Mouse (Mus musculus): ENCODE measurements around the gene Scfd2.

The Scfd2 gene

GRCm38 (mm10) chr5:74197541-74198330, 333.8 kb downstream of the Scfd2 start:
- DNase-seq, result no peak

- DNase-seq, result no peak
Measured at GRCm38 (mm10) chr5:74196307-74196618, 335.3 kb downstream of the Scfd2 start.

DNA sequence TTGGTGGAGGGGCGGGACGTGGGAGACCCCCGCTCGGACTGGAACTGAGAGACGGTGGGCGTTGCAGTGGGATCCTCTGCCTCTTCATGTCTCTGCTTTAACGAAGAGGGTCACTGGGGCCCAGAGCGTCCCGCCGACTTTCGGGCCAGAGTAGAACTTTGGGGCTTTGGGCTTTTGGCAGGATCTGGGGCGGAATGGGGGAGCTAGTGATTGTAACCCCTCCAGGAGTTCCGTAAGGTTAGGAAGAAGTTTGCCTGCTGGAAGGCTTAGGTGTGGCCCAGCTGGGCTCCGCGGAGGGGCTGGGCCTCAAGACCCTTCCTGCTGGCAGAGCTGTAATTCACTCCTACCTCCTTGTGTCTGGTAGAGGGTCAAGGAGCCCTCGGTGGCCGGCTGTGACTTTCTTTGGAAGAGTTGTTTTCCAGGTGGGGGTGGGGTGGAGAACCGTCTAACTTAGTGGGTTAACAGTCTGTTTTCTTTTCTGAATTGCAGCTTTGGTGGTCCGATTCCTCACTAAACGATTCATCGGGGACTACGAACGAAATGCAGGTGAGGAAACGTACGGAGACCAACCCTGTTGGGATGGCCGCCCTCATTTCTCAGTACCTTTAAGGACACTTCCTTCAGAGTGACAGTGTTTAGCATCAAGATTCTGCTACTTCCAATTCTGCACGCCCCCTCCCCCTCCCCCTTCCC, 335.8 kb downstream of the Scfd2 start:
- no peak for DNase-seq

DNA sequence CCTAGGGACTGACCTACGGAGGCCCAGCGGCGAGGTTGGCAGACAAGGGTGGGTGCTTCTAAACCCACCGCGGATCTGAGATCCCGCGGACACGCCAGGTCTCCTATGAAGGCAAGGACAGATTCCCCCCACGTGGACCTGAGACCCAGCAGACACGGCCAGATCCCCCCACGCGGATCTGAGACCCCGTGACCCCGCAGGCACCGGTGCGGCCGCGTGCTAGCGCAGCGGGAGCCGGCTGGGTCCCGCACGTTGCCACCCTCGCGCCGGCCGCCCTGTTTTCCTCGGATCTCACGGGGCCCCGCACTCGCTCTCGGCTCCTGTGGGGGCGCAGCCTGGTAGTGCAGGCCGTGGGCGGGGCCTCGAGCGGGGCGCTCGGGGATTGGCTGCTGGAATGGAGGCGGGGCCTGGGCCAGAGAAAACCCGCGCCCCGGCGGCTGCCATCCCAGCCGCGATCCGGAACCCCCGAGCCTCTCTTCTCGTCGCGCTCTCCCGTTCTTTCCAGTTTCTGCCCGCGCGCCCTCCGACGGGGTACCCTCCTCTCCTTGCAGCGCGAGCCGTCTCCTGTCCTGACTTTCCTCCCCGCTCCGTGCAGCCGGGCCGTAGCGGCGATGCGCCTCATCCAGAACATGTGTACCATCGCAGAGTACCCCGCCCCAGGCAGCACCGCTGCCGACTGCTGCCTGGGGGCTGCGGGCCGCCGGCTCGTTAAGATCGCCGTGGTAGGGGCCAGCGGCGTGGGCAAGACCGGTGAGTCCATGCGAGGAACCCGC, 336.5 kb downstream of the Scfd2 start, which contains the start of gene Rasl11b:
Rasl11b (plus strand) TSS at position 446 of the 773 bp plus-strand sequence.
- DNase-seq, result peak; percentile 73 to 86

DNA sequence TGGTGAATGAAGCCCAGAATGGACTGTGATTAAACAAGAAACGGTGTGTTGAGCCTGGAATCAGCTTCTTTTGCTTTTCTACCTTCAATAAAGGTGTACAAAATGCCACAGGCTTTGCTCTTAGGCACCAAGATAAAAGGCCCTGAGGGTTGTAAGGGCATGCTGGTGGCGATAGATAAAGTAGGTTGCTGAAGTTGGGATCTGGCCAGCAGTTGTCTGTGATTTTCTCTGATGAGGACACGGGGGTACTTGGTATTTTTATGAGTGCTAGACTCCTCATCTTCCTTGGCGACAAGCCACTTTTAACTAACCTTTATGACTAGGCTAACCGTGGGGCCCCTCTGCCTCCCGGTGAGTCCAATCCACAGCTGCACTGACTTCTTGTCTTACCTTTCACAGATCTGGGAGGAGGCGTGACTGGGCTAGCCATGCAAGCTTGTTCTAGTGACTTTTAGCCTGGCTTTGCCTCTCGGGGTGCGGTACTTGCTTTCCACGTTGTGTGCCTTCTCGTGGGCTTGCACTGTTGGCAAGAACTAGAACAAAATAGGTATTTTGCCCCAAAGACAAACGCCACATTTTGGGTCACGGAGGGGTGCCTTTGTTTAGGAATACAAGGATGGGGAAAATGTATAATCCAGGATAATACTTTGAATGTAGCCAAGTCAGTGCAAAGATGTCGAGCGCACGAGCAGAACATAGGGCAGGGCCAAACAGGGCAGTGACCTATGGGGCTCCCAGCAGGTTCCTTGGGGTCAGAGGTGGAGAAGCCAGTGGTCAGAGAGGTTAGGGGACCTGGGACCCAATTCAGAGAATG, 337.3 kb downstream of the Scfd2 start:
- DNase-seq, result no peak

DNA sequence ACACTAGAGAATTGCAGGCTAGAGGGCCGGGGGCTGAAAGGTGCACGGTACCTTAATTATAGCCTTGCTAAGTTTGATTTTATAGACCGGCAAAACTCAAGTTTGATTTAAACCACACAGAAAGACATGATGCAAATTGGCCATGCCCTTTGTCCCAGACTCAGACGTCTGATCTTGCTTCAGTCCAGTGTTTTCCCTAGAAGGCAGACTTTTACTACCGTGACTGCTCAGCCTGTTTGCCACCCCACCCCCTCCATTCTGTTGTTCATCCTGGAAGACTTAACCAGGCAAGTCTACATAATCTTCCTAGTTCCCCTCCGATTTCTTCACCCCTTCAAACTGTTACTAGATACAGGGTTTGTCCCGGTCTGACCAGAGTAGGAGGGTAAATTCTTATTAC, 337.9 kb downstream of the Scfd2 start:
- no peak for DNase-seq

- no peak for DNase-seq
Measured at GRCm38 (mm10) chr5:74193008-74193407, 338.6 kb downstream of the Scfd2 start.

- no peak for DNase-seq
Measured at GRCm38 (mm10) chr5:74190911-74191310, 340.6 kb downstream of the Scfd2 start.

GRCm38 (mm10) chr5:74190161-74190491, 341.4 kb downstream of the Scfd2 start:
- DNase-seq, result no peak

- DNase-seq, result no peak
Measured at GRCm38 (mm10) chr5:74189484-74190160, 341.9 kb downstream of the Scfd2 start.

DNA sequence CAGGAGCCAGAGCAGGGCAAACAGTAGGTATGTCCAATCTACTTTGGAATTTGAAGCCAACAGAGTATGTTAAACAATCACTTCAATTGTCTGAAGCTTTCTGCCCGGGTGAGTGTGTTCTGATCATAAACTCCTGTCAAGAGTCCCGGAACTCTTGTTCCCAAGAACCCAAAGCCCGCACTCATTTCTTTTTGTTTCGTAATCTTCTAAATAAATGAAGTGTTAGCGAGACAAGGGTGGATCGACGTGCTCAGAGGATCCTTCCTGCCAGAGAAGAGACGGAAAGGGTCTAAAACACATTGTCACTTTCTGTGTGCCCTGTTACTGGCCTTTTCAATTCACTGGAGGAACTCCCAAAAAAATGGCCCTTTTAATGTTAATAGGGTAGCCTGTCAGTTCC, 342.7 kb downstream of the Scfd2 start:
- no peak for DNase-seq

- DNase-seq, result no peak
Measured at GRCm38 (mm10) chr5:74188076-74188475, 343.5 kb downstream of the Scfd2 start.

GRCm38 (mm10) chr5:74184607-74185006, 347.0 kb downstream of the Scfd2 start:
- no peak for DNase-seq

GRCm38 (mm10) chr5:74183118-74183517, 348.4 kb downstream of the Scfd2 start:
- no peak for DNase-seq

DNA sequence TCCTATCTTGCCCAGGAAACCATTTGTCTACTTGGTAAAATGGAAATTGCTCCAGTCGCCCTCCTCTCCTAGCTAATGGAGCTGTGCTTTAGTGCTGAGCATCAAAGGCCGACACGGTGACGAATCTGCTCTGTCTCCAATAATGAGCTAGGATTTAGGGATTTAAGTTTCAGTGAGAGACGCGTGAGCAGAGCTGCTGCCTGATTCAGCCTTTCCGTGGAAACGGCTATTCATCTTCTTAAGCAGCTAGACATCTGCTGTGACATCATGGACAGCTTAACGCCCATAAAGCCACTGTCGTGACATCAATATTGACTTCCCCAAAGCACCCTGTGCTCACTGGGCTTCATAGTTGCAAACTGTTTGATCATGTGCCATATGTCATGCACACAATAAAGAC, 351.3 kb downstream of the Scfd2 start:
- no peak for DNase-seq

- DNase-seq, result no peak
Measured at GRCm38 (mm10) chr5:74175526-74176270, 355.9 kb downstream of the Scfd2 start.

DNA sequence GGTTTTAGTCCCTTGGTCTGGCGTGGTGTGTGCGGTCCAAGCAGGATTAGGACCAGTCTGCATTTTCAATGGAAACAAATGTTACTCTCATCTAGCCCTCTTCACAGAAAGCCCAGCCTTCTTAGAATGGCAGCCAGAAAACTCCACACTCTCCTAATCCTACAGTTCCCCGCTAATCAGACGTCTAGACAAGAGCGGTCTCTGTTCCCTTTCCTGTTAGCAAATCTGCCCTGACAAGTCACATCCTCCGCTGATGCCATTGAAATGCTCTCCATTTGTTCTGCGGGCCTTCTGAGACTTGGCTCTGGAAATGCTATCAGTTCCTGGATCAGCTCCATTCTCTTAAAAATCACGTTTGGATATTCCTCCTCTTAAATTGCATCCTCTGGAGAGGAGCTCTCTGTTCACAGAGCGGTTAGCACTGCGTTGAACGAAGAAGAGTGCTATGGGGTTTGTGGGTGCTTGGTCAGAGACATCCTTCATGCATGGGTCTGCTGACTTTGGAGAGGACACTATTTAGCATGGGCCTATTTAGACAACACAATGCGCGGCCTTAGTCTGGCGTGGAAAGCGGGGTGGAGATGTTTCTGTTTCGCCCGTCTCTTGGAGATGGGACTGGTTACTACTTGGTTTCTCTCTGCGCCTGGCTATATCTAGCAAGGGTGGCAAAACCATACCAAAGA, 358.3 kb downstream of the Scfd2 start:
- DNase-seq, result no peak

- no peak for DNase-seq
Measured at GRCm38 (mm10) chr5:74172208-74172607, 359.4 kb downstream of the Scfd2 start.

DNA sequence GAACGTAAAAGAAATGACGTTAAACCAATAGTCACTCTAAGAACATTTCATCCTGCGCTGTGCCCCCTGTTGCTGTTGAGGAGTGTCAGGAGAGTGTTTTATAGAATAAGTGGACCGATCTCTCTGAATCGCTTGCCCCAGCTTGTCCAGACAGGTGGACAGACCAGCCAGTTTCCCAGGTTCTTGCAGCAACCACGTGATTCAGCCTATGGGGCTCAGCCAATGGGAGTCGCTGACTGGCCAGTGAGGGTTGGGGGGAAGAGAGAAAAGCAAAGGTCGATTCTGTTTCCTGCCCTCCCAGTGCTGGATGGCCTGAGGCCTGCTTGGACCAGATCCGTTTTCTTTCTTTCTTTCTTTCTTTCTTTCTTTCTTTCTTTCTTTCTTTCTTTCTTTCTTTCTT, 359.8 kb downstream of the Scfd2 start:
- no peak for DNase-seq

DNA sequence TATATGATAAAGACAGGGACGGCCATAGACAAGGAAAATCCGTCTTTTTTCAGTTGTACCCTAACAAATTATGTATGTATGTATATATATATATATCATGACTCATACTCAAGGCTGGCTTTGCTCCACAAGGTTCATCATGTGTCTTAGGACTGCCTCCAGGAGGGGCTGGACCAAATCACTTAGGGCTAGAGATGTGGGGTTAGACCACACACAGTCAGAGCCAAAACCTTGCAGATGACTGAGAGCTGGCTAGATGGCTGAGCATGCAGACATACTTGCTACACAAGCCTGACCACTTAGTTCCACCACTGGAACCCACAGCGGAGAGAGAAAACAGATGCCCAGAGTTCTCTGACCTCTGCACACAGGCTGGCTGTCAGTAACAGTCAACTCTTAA, 363.5 kb downstream of the Scfd2 start:
- DNase-seq, result no peak

GRCm38 (mm10) chr5:74166642-74167041, 364.9 kb downstream of the Scfd2 start:
- no peak for DNase-seq
